Mouse (Mus musculus) large intestine, adult 2 months (tissue): ENCODE data around the gene Gm5796. TPM values are rescaled to one million over a fixed set of nuclear protein-coding genes. Genes with fewer than 3 reads are reported as not detected.
"Not testable (repeated sequence)": the region's sequence is repeated elsewhere in the genome, so short reads cannot be mapped to it uniquely, and the experiment has no call there.

Experiments
- DNase-seq: peaks from one replicate; pipeline ENCODE4 v3.0.0-alpha.2; 2012; ENCODE audit warnings: low read depth, low spot score
- WGBS: fragments of 180-500 bp; shearing (Covaris S2); methylation state at CpG from one replicate; pipeline ENCODE4 v1.1.7; 2018; 5-methylcytosine and 5-hydroxymethylcytosine counted together
- polyA plus RNA-seq: library from polyadenylated mRNA; depleted of rRNA; stranded (reverse); fragments of >200 nt; gene quantifications from 2 replicates; pipeline ENCODE4 v1.2.3, GENCODE M21; 2012; rRNA removed

The Gm5796 gene
- polyA plus RNA-seq, result 0.15 TPM in 1 of 2 replicates, not detected in the other

GRCm38 (mm10) chr14:4023641-4024040, at the start of gene Gm5796:
Gm5796 (plus strand) TSS chr14:4023941.
- not testable (repeated sequence) for DNase-seq
- 67% methylated on average over 1 of the region's 3 CpGs for WGBS

- 57% methylated on average over 1 of the region's 3 CpGs for WGBS
- DNase-seq, result not testable (repeated sequence)
Observed at GRCm38 (mm10) chr14:3998094-3998493, 25.6 kb upstream of the Gm5796 start, which contains the start of gene Gm3099. Gm3099 (plus strand) TSS chr14:3998394.

GRCm38 (mm10) chr14:4083820-4084219, 60.1 kb downstream of the Gm5796 start, which contains the start of gene Gm3115:
Gm3115 (plus strand) TSS chr14:4084120.
- WGBS, result 50% methylated on average over 3 of the region's 3 CpGs

More at GRCm38 (mm10) chr14:4083820-4084219, 60.1 kb downstream of the Gm5796 start, which contains the start of gene Gm3115:
- DNase-seq, result not testable (repeated sequence)

Other genes starting within 250 kb of the Gm5796 start
- 0.18 TPM in 1 of 2 replicates, not detected in the other for gene Gm3002, start 213.9 kb upstream of the Gm5796 start, polyA plus RNA-seq
- gene Gm3033, start 177.7 kb upstream of the Gm5796 start, polyA plus RNA-seq, result 0.06 TPM in 1 of 2 replicates, not detected in the other
- not detected in 2 replicates for gene Gm2916, start 139.8 kb upstream of the Gm5796 start, polyA plus RNA-seq
- not detected in 2 replicates for gene Gm3029, start 92.2 kb upstream of the Gm5796 start, polyA plus RNA-seq
- gene Gm3095, start 60.4 kb upstream of the Gm5796 start, polyA plus RNA-seq, result not detected in 2 replicates
- not detected in 2 replicates for gene Gm3099, start 25.5 kb upstream of the Gm5796 start, polyA plus RNA-seq
- not detected in 2 replicates for gene Gm3115, start 60.2 kb downstream of the Gm5796 start, polyA plus RNA-seq
- gene Gm8108, start 86.6 kb downstream of the Gm5796 start, polyA plus RNA-seq, result 0.05 and 0.07 TPM in 2 replicates
- not detected in 2 replicates for gene Gm3127, start 141.1 kb downstream of the Gm5796 start, polyA plus RNA-seq
- gene Gm2974, start 158.6 kb downstream of the Gm5796 start, polyA plus RNA-seq, result 0.16 TPM in 1 of 2 replicates, not detected in the other
- gene Gm3138, start 225.7 kb downstream of the Gm5796 start, polyA plus RNA-seq, result not detected in 2 replicates